Mouse (Mus musculus) gastrocnemius, adult 8-10 months (tissue): ENCODE data around the gene Gm10073. TPM values are rescaled to one million over a fixed set of nuclear protein-coding genes. Genes with fewer than 3 reads are reported as not detected.

Source experiments
- DNase-seq, 2 experiments: peaks; one replicate each; pipeline ENCODE4 v3.0.0; 2022; ENCODE audit warnings: low spot score in 2 of 2
- total RNA-seq, 4 experiments: library from RNA; stranded (reverse); gene quantifications; 2 replicates each; pipeline ENCODE4 v1.2.4; 2022

The Gm10073 gene
- total RNA-seq, 4 experiments from 2014 or later: 99.2 to 128 (median 106) TPM

- no peak for DNase-seq
Observed at GRCm38 (mm10) chr8:106556068-106556645, 17.1 kb downstream of the Gm10073 start.

- DNase-seq: no peak
Observed at GRCm38 (mm10) chr8:106554011-106554410, 19.2 kb downstream of the Gm10073 start.

- no peak for DNase-seq
Observed at GRCm38 (mm10) chr8:106550906-106551305, 22.4 kb downstream of the Gm10073 start.

GRCm38 (mm10) chr8:106548366-106548936 is 24.8 kb downstream of the Gm10073 start:
- DNase-seq: no peak

- no peak for DNase-seq
Observed at GRCm38 (mm10) chr8:106546746-106547145, 26.5 kb downstream of the Gm10073 start.

- no peak for DNase-seq
Observed at GRCm38 (mm10) chr8:106545149-106545548, 28.1 kb downstream of the Gm10073 start.

- no peak for DNase-seq
Observed at GRCm38 (mm10) chr8:106543043-106543442, 30.2 kb downstream of the Gm10073 start.

GRCm38 (mm10) chr8:106541002-106541401 is 32.3 kb downstream of the Gm10073 start:
- DNase-seq: no peak

- DNase-seq: no peak
Observed at GRCm38 (mm10) chr8:106539193-106539592, 34.1 kb downstream of the Gm10073 start.

GRCm38 (mm10) chr8:106535448-106535847 is 37.8 kb downstream of the Gm10073 start:
- DNase-seq: no peak

GRCm38 (mm10) chr8:106534449-106534848 is 38.8 kb downstream of the Gm10073 start:
- DNase-seq: no peak

- no peak for DNase-seq
Observed at GRCm38 (mm10) chr8:106533709-106534108, 39.6 kb downstream of the Gm10073 start.

- no peak for DNase-seq
Observed at GRCm38 (mm10) chr8:106530566-106530965, 42.7 kb downstream of the Gm10073 start.

GRCm38 (mm10) chr8:106529885-106530482 is 43.3 kb downstream of the Gm10073 start:
- DNase-seq: no peak

- no peak for DNase-seq
Observed at GRCm38 (mm10) chr8:106528596-106529249, 44.5 kb downstream of the Gm10073 start.

GRCm38 (mm10) chr8:106527241-106528036 is 45.8 kb downstream of the Gm10073 start:
- no peak for DNase-seq

- no peak for DNase-seq
Observed at GRCm38 (mm10) chr8:106526725-106527124, 46.5 kb downstream of the Gm10073 start.
